Mouse (Mus musculus) intestine, embryonic 15.5 days (tissue): ENCODE measurements at regions not wholly inside any gene's neighbourhood (a gene's known extent, or its start where the extent isn't known, plus 50 kb on each side); places are given as distances from the start of the nearest gene placed in this dataset.

Experiments
- ATAC-seq: fragments of 200-750 bp; cut with Nextera tagmentation; 2 replicates; pipeline ENCODE4 v1.8.0; 2017; ENCODE audit warnings: moderate TSS enrichment, moderate library complexity
- H3K27ac ChIP-seq: fragments of 300-500 bp; sonication (generic); 2 replicates; pipeline ENCODE4 v1.5.1; 2015; ENCODE audit warnings: mild to moderate bottlenecking, inconsistent platforms
- H3K27me3 ChIP-seq: fragments of 300-500 bp; sonication (generic); replicated peaks from 2 replicates; pipeline ENCODE4 v1.6.1; 2015; ENCODE audit warnings: inconsistent platforms
- H3K36me3 ChIP-seq: fragments of 300-500 bp; sonication (generic); 2 replicates; pipeline ENCODE4 v1.6.1; 2015; ENCODE audit warnings: inconsistent platforms
- H3K4me1 ChIP-seq: fragments of 300-500 bp; sonication (generic); replicated peaks from 2 replicates; pipeline ENCODE4 v1.6.1; 2015; ENCODE audit warnings: inconsistent platforms
- H3K4me2 ChIP-seq: fragments of 300-500 bp; sonication (generic); replicated peaks from 2 replicates; pipeline ENCODE4 v1.6.1; 2015; ENCODE audit warnings: mild to moderate bottlenecking, inconsistent platforms
- H3K4me3 ChIP-seq: fragments of 300-500 bp; sonication (generic); replicated peaks from 2 replicates; pipeline ENCODE4 v1.5.1; 2015; ENCODE audit warnings: inconsistent platforms
- H3K9ac ChIP-seq: fragments of 300-500 bp; sonication (generic); 2 replicates; pipeline ENCODE4 v1.6.1; 2015; ENCODE audit warnings: inconsistent platforms
- H3K9me3 ChIP-seq: fragments of 300-500 bp; sonication (generic); 2 replicates; pipeline ENCODE4 v1.6.1; 2016; ENCODE audit warnings: inconsistent platforms
- WGBS: fragments of 180-500 bp; shearing (Covaris S2); methylation state at CpG from one replicate; pipeline ENCODE4 v1.1.7; 2015; 5-methylcytosine and 5-hydroxymethylcytosine counted together

GRCm38 (mm10) chr3:35314177-35314576 is 439.7 kb upstream of the Atp11b start:
- H3K9ac ChIP-seq: no peak overlapping the region
- no peak overlapping the region for H3K27ac ChIP-seq
- no peaks in the 10 kb centered on the region for H3K9me3 ChIP-seq
- no peak for ATAC-seq
- H3K4me1 ChIP-seq: no peaks in the 10 kb centered on the region
- H3K4me3 ChIP-seq: no peak overlapping the region
- 83% methylated on average over 10 of the region's 10 CpGs for WGBS
- no peaks in the 10 kb centered on the region for H3K27me3 ChIP-seq
- no peaks in the 10 kb centered on the region for H3K36me3 ChIP-seq
- no peak overlapping the region for H3K4me2 ChIP-seq

GRCm38 (mm10) chr3:35315162-35315561 is 438.7 kb upstream of the Atp11b start:
- Histone ChIP-seq H3K4me1 (no peaks in the 10 kb centered on the region), H3K4me3 (no peak overlapping the region), H3K36me3 (no peaks in the 10 kb centered on the region), H3K27ac (no peak overlapping the region), H3K9me3 (no peaks in the 10 kb centered on the region), H3K4me2 (no peak overlapping the region), H3K9ac (no peak overlapping the region), H3K27me3 (no peaks in the 10 kb centered on the region)
- no peak for ATAC-seq
- WGBS: 83% methylated on average over 6 of the region's 6 CpGs

- Histone ChIP-seq H3K9me3 (no peaks in the 10 kb centered on the region), H3K36me3 (no peaks in the 10 kb centered on the region), H3K4me3 (no peak overlapping the region), H3K4me2 (no peak overlapping the region), H3K9ac (no peak overlapping the region), H3K27me3 (no peaks in the 10 kb centered on the region), H3K4me1 (no peaks in the 10 kb centered on the region), H3K27ac (no peak overlapping the region)
- no peak for ATAC-seq
- 71% methylated on average over 13 of the region's 13 CpGs for WGBS
Measured at GRCm38 (mm10) chr3:35318348-35318747, 435.6 kb upstream of the Atp11b start.

- H3K4me2 ChIP-seq: no peak overlapping the region
- no peak for ATAC-seq
- H3K36me3 ChIP-seq: no peaks in the 10 kb centered on the region
- no peak overlapping the region for H3K4me3 ChIP-seq
- H3K9me3 ChIP-seq: no peaks in the 10 kb centered on the region
- no peak overlapping the region for H3K9ac ChIP-seq
- H3K4me1 ChIP-seq: no peaks in the 10 kb centered on the region
- H3K27ac ChIP-seq: no peak overlapping the region
- 70% methylated on average over 7 of the region's 7 CpGs for WGBS
- no peaks in the 10 kb centered on the region for H3K27me3 ChIP-seq
Measured at GRCm38 (mm10) chr3:35320844-35321393, 433.0 kb upstream of the Atp11b start.

- WGBS: 40% methylated on average over 2 of the region's 2 CpGs
- Histone ChIP-seq H3K4me2 (no peak overlapping the region), H3K27me3 (no peaks in the 10 kb centered on the region), H3K4me1 (no peaks in the 10 kb centered on the region), H3K4me3 (no peak overlapping the region), H3K9me3 (no peaks in the 10 kb centered on the region), H3K36me3 (no peaks in the 10 kb centered on the region), H3K9ac (no peak overlapping the region), H3K27ac (no peak overlapping the region)
- ATAC-seq: no peak
Measured at GRCm38 (mm10) chr3:35321991-35322390, 431.9 kb upstream of the Atp11b start.

GRCm38 (mm10) chr3:35322899-35323298 is 431.0 kb upstream of the Atp11b start:
- H3K9me3 ChIP-seq: no peaks in the 10 kb centered on the region
- no peaks in the 10 kb centered on the region for H3K27me3 ChIP-seq
- no peaks in the 10 kb centered on the region for H3K4me1 ChIP-seq
- no peak overlapping the region for H3K4me2 ChIP-seq
- no peak overlapping the region for H3K4me3 ChIP-seq
- no peak for ATAC-seq
- H3K27ac ChIP-seq: no peak overlapping the region
- no peak overlapping the region for H3K9ac ChIP-seq
- 81% methylated on average over 4 of the region's 4 CpGs for WGBS
- H3K36me3 ChIP-seq: no peaks in the 10 kb centered on the region

GRCm38 (mm10) chr3:35323450-35324077 is 430.3 kb upstream of the Atp11b start:
- Histone ChIP-seq H3K4me3 (no peak overlapping the region), H3K9me3 (no peaks in the 10 kb centered on the region), H3K9ac (no peak overlapping the region), H3K27me3 (no peaks in the 10 kb centered on the region), H3K4me1 (no peaks in the 10 kb centered on the region), H3K27ac (no peak overlapping the region), H3K4me2 (no peak overlapping the region), H3K36me3 (no peaks in the 10 kb centered on the region)
- WGBS: 72% methylated on average over 11 of the region's 11 CpGs
- no peak for ATAC-seq

- Histone ChIP-seq H3K4me3 (no peak overlapping the region), H3K27me3 (no peaks in the 10 kb centered on the region), H3K9ac (no peak overlapping the region), H3K9me3 (no peaks in the 10 kb centered on the region), H3K4me2 (no peak overlapping the region), H3K36me3 (no peaks in the 10 kb centered on the region), H3K4me1 (no peaks in the 10 kb centered on the region), H3K27ac (no peak overlapping the region)
- ATAC-seq: no peak
- 58% methylated on average over 11 of the region's 11 CpGs for WGBS
Measured at GRCm38 (mm10) chr3:35324186-35324585, 429.7 kb upstream of the Atp11b start.

GRCm38 (mm10) chr3:35332534-35333272 is 421.2 kb upstream of the Atp11b start:
- no peak for ATAC-seq
- Histone ChIP-seq H3K9me3 (no peaks in the 10 kb centered on the region), H3K9ac (no peak overlapping the region), H3K4me3 (no peak overlapping the region), H3K4me2 (no peak overlapping the region), H3K27me3 (no peaks in the 10 kb centered on the region), H3K27ac (no peak overlapping the region), H3K4me1 (no peaks in the 10 kb centered on the region), H3K36me3 (no peaks in the 10 kb centered on the region)
- 34% methylated on average over 18 of the region's 18 CpGs for WGBS

- WGBS: 75% methylated on average over 2 of the region's 2 CpGs
Measured at GRCm38 (mm10) chr3:35334017-35334416, 419.9 kb upstream of the Atp11b start.

GRCm38 (mm10) chr3:35334546-35334945 is 419.4 kb upstream of the Atp11b start:
- H3K36me3 ChIP-seq: no peaks in the 10 kb centered on the region
- ATAC-seq: no peak
- H3K4me2 ChIP-seq: no peak overlapping the region
- no peaks in the 10 kb centered on the region for H3K4me1 ChIP-seq
- 47% methylated on average over 3 of the region's 3 CpGs for WGBS
- no peaks in the 10 kb centered on the region for H3K9me3 ChIP-seq
- no peak overlapping the region for H3K27ac ChIP-seq
- no peak overlapping the region for H3K4me3 ChIP-seq
- no peak overlapping the region for H3K9ac ChIP-seq
- no peaks in the 10 kb centered on the region for H3K27me3 ChIP-seq

More at GRCm38 (mm10) chr3:35334017-35334416, 419.9 kb upstream of the Atp11b start:
- no peak for ATAC-seq
- Histone ChIP-seq H3K9ac (no peak overlapping the region), H3K4me3 (no peak overlapping the region), H3K27ac (no peak overlapping the region), H3K9me3 (no peaks in the 10 kb centered on the region), H3K27me3 (no peaks in the 10 kb centered on the region), H3K4me1 (no peaks in the 10 kb centered on the region), H3K36me3 (no peaks in the 10 kb centered on the region), H3K4me2 (no peak overlapping the region)

GRCm38 (mm10) chr3:35335837-35336236 is 418.1 kb upstream of the Atp11b start:
- H3K9me3 ChIP-seq: no peaks in the 10 kb centered on the region
- H3K27ac ChIP-seq: no peak overlapping the region
- no peak for ATAC-seq
- no peak overlapping the region for H3K4me2 ChIP-seq
- no peak overlapping the region for H3K9ac ChIP-seq
- H3K4me3 ChIP-seq: no peak overlapping the region
- no peaks in the 10 kb centered on the region for H3K36me3 ChIP-seq
- H3K27me3 ChIP-seq: no peaks in the 10 kb centered on the region
- WGBS: 41% methylated on average over 5 of the region's 5 CpGs
- H3K4me1 ChIP-seq: 0 out of 2 replicates have a peak, but pooled peaks cover under 1% of the 10 kb centered on the region
